Mouse (Mus musculus): ENCODE measurements around the gene Gm128. TPM values are rescaled to one million over a fixed set of nuclear protein-coding genes. Genes with fewer than 3 reads are reported as not detected.

The Gm128 gene
- polyA plus RNA-seq, 1 experiment from 2014 or later, result 0.49 TPM

DNA sequence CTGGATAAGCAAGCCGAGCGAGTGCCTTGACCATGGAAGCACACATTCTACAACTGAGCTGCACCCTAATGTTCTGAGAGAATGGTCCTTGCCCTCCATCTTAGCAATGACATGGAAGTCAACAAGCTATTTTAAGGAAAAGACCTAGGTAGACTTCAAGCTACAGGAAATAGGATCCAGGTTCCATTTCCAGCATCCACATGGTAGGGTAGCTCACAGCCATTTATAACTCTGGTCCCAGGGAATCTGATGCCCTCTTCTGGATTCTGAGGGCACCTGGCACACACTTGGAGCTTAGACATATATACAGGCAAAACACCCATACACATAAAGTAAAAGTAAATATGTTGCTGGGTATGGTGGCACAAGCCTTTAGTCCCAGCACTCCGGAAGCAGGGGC lies 24.7 kb upstream of the Gm128 start:
- Histone ChIP-seq H3K36me3 (peaks cover 51% of the 10 kb centered on the region), H3K27ac (no peak overlapping the region), H3K27me3 (no peaks in the 10 kb centered on the region), H3K9me3 (no peaks in the 10 kb centered on the region), H3K4me1 (no peaks in the 10 kb centered on the region), H3K4me3 (no peak overlapping the region), H3K4me2 (replicated peaks) (no peak overlapping the region), H3K9ac (no peak overlapping the region)
- WGBS, result 84% methylated on average over 3 of the region's 3 CpGs
- ATAC-seq (ENCODE audit: insufficient number of reproducible peaks, insufficient read depth, low FRiP score, low TSS enrichment), result no peak

DNA sequence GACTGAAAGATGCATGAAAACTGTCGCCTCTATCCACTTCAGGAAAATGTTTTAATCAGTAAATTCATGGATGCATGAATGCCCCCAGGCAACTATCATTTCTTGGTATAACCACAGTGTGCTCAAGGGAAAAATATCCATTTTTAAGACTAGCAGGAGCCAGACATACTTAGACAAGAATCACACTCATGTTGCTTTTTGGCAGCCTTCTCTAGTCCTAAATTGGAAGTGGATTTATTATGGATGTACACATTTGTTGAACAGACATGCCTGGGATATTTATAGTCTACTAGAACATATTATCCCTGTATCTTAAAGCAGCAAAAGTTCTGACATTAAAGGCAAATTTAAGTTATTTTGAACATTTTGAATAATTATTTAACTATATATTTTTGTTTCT lies 23.3 kb upstream of the Gm128 start:
- H3K4me1 ChIP-seq, result no peaks in the 10 kb centered on the region
- no peak overlapping the region for H3K9ac ChIP-seq
- no peak overlapping the region for H3K4me3 ChIP-seq
- no peaks in the 10 kb centered on the region for H3K27me3 ChIP-seq
- no peak for ATAC-seq (ENCODE audit: insufficient number of reproducible peaks, insufficient read depth, low FRiP score, low TSS enrichment)
- H3K27ac ChIP-seq, result no peak overlapping the region
- WGBS, result 79% methylated on average over 1 of the region's 1 CpGs
- peaks cover 55% of the 10 kb centered on the region for H3K36me3 ChIP-seq
- H3K9me3 ChIP-seq, result no peaks in the 10 kb centered on the region
- no peak overlapping the region for H3K4me2 ChIP-seq (replicated peaks)

DNA sequence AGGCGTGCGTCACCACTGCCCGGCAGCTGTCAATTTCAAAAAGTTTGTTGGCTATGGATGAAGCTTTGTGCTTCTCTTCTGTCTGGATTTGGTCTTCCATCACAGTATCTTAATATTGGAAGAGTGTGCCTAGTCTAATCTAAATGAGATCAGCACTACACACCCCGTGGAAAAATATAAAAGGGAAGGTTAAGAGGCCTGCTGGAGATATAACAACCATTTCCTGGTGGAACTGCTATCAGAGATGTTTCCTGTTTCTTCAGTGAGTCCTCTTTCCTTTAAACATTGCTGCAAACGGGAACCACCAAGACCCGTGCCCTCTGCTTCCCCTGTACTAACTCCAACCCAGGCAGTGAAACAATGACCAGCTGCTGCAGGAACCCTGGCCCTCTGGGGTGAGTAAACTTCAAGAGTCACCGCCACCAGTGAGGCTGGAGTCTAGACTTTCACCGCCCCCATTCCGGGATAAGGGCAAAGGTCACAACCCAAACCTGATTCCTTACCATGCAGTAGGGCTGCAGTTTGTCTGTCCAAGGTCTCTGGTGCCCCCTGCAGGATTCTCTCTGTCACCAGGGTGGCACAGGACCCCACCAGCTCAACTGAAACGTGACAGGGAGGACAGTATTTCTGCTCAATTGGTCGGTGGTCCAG lies 21.8 kb upstream of the Gm128 start:
- WGBS, result 43% methylated on average over 11 of the region's 11 CpGs
- H3K27me3 ChIP-seq, result no peaks in the 10 kb centered on the region
- H3K9me3 ChIP-seq, result no peaks in the 10 kb centered on the region
- no peak overlapping the region for H3K4me3 ChIP-seq
- no peak overlapping the region for H3K4me2 ChIP-seq (replicated peaks)
- H3K4me1 ChIP-seq, result no peaks in the 10 kb centered on the region
- no peak overlapping the region for H3K27ac ChIP-seq
- ATAC-seq (ENCODE audit: insufficient number of reproducible peaks, insufficient read depth, low FRiP score, low TSS enrichment), result no peak
- H3K36me3 ChIP-seq, result peaks cover 59% of the 10 kb centered on the region
- no peak overlapping the region for H3K9ac ChIP-seq

DNA sequence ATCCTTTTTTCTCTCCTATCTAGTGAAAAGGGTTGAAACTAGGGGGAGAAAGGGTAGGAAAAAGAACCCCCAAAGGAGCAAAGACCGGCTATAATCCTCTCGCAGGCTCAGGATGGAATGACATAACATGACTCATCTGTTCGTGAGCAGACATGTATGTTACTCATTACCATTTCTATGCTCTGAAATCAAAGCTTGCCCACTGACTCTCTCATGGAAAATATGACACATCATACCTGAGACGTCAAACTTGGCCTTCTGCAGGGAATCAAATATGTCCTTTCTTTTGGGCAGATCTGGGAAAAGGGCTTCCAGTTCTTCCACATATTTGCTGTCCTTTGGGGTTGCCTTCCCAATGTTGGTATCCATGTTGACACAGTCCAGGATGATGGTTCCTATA lies 20.6 kb upstream of the Gm128 start:
- 80% methylated on average over 4 of the region's 4 CpGs for WGBS
- no peak for ATAC-seq (ENCODE audit: insufficient number of reproducible peaks, insufficient read depth, low FRiP score, low TSS enrichment)
- peaks cover 57% of the 10 kb centered on the region for H3K36me3 ChIP-seq

DNA sequence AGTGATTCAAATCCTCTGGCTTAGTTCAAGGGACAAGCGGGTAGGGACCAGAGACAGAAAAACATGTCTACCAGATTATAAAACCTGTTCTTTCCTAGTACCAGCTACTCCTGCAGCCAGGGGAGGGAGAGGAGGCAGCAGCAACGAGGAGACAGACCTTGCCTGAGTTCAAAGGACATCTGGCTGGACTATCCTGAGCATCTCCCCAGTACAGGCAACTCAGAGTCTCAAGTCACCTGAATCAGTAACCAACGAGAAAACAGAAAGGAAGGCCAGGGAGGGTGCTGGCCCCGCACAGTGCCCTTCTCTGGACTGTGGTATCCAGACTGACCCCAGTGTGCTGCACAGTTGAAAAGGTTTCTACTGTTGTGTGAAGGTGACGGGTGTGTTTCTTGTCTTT lies 15.5 kb upstream of the Gm128 start:
- peaks cover 72% of the 10 kb centered on the region for H3K36me3 ChIP-seq
- no peak overlapping the region for H3K27ac ChIP-seq
- H3K27me3 ChIP-seq, result no peaks in the 10 kb centered on the region
- H3K9me3 ChIP-seq, result no peaks in the 10 kb centered on the region
- H3K4me1 ChIP-seq, result no peaks in the 10 kb centered on the region
- H3K4me2 ChIP-seq (replicated peaks), result no peak overlapping the region
- H3K9ac ChIP-seq, result no peak overlapping the region
- no peak overlapping the region for H3K4me3 ChIP-seq
- no peak for ATAC-seq (ENCODE audit: insufficient number of reproducible peaks, insufficient read depth, low FRiP score, low TSS enrichment)
- WGBS, result 86% methylated on average over 5 of the region's 5 CpGs

More for the DNA sequence above, 20.6 kb upstream of the Gm128 start:
- H3K4me1 ChIP-seq, result no peaks in the 10 kb centered on the region
- no peak overlapping the region for H3K4me3 ChIP-seq
- H3K27me3 ChIP-seq, result no peaks in the 10 kb centered on the region
- no peaks in the 10 kb centered on the region for H3K9me3 ChIP-seq
- no peak overlapping the region for H3K27ac ChIP-seq
- H3K9ac ChIP-seq, result no peak overlapping the region
- H3K4me2 ChIP-seq (replicated peaks), result no peak overlapping the region

DNA sequence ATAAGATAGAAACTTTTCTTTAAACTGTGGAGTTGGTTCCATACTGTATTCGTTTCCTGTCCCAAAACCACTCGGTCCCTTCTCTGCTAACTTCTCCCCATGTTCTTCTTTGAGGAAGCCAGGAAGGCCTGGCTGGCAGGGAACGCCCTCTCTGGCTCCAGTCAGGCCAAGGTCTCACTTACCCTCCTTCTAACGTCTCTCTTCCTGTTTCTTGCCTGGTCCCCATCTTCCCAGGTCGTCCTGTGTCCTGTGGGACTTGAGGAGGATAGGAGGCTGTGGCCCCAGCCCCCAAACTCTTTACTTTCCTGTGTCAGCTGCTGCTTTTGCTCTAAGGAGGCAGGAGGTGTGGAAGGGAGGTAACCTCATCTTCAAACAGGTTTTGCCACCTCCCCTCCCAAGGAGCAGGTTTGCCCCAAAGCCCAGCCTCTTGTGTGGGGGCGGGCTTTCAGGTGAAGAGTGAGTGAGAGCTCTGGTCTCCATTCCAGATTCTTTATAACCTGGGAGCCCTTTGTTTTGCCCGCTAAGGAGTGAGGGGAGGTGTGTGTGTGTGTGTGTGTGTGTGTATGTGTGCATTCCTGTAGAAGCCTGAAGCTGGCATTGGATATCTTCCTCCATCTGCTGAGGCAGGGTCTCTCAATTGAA lies 9.5 kb upstream of the Gm128 start, which contains the start of gene Bnipl:
Gene Bnipl, minus strand, starts transcription at position 411 of the 642 bp plus-strand sequence.
- Histone ChIP-seq H3K4me1 (no peaks in the 10 kb centered on the region), H3K27me3 (no peaks in the 10 kb centered on the region), H3K9ac (no peak within 1 kb of the TSS), H3K9me3 (no peaks in the 10 kb centered on the region), H3K4me2 (replicated peaks) (0 out of 2 replicates have a peak within 1 kb of the TSS, but pooled peaks have one; percentile 13), H3K4me3 (no peak within 1 kb of the TSS), H3K36me3 (peaks cover 39% of the 10 kb centered on the region), H3K27ac (no peak within 1 kb of the TSS)
- ATAC-seq (ENCODE audit: insufficient number of reproducible peaks, insufficient read depth, low FRiP score, low TSS enrichment), result peak; percentile 72
- 47% methylated on average over 7 of the region's 7 CpGs for WGBS

DNA sequence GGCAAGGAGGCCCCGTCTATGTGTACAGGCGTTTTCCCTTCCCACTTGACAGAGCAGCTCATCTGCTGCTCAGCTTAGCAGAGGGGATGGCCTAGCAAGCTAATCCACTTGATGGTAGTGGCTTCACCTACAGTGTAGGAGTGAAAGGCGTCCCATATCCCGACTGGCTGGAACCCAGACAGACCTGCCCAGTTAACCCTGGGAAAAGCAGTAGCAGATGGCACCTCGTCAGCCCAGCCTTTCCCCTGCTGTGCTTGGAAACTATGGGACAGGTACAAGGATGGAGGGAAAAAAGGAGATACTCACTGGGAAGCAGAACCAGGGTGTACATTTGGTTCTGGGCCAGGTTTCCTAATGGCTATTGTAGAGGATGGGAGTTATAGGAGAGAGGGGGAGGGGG lies 9.0 kb upstream of the Gm128 start:
- no peak overlapping the region for H3K4me2 ChIP-seq (replicated peaks)
- no peaks in the 10 kb centered on the region for H3K4me1 ChIP-seq
- ATAC-seq (ENCODE audit: insufficient number of reproducible peaks, insufficient read depth, low FRiP score, low TSS enrichment), result no peak
- H3K9me3 ChIP-seq, result no peaks in the 10 kb centered on the region
- WGBS, result 78% methylated on average over 5 of the region's 5 CpGs
- H3K36me3 ChIP-seq, result peaks cover 33% of the 10 kb centered on the region
- H3K27ac ChIP-seq, result no peak overlapping the region
- no peaks in the 10 kb centered on the region for H3K27me3 ChIP-seq
- H3K4me3 ChIP-seq, result no peak overlapping the region
- no peak overlapping the region for H3K9ac ChIP-seq

DNA sequence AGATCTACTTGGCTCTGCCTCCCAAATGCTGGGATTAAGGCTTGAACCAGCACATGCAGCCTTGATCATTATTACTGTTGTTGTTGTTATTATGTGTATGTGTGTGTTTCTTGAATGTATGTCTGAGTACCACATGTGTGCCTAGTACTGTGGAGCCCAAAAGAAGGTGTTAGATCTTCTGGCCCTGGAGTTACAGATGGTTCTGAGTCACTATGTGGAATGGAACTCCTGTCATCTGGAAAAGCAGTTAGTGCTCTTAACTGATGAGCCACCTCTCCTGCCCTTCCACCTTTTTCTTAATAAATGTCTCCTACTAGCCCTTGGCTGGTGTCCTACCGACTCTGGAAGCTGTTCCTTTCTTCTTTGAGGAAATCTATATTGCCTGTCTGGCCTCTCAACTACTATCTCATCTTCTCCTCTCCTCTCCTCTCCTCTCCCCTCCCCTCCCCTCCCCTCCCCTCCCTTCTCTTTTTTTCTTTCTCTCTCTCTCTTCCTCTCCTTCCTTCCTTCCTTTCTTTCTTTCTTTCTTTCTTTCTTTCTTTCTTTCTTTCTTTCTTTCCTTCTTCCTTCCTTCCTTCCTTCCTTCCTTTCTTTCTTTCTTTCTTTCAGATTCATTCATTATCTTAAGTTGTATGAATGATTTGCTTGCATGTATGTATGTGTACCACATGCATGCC lies 6.4 kb upstream of the Gm128 start:
- no peak overlapping the region for H3K4me2 ChIP-seq (replicated peaks)
- H3K9ac ChIP-seq, result no peak overlapping the region
- no peaks in the 10 kb centered on the region for H3K27me3 ChIP-seq
- 88% methylated on average over 1 of the region's 1 CpGs for WGBS
- H3K27ac ChIP-seq, result no peak overlapping the region
- no peak for ATAC-seq (ENCODE audit: insufficient number of reproducible peaks, insufficient read depth, low FRiP score, low TSS enrichment)
- no peaks in the 10 kb centered on the region for H3K4me1 ChIP-seq
- H3K4me3 ChIP-seq, result no peak overlapping the region
- no peaks in the 10 kb centered on the region for H3K9me3 ChIP-seq
- peaks cover 9% of the 10 kb centered on the region; the same call in 1 of the 2 replicates for H3K36me3 ChIP-seq

DNA sequence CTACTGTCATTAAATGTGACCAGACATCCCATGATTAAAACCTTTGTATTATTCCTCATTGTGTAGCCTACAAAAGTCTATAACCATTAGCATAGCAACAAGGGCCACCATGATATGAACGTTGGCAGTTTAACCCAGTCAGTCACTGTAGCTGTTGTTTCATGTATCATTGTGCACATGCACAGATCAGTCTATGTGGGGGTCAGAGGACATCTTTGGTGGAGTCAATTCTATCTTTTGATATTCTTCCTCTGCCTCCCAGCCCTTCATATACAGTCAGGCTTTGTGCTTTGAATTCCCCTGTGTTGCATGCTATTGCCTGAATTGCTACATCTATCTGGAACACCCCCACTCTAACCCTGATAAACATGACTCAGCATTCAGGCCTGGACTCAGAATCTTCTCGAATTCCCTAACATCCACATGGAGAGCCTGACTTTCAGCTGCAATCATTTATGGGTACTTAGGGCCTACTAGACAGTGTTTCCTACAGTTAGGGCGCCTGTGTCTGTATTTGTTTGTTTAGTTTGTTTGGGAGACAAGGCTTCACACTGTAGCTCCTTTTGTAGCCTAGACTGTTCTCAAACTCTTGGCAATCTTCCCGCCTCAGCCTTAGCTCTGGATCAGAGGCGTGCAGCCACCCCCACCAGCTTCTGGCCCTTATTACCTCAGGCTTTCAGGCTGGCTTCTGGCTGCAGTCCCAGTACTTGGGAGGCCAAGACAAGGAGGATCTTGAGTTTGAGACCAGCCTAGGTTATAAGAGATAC lies 5.2 kb upstream of the Gm128 start:
- H3K4me1 ChIP-seq, result no peaks in the 10 kb centered on the region
- no peaks in the 10 kb centered on the region for H3K36me3 ChIP-seq
- no peak overlapping the region for H3K27ac ChIP-seq
- H3K4me3 ChIP-seq, result no peak overlapping the region
- no peaks in the 10 kb centered on the region for H3K27me3 ChIP-seq
- no peak overlapping the region for H3K4me2 ChIP-seq (replicated peaks)
- no peak overlapping the region for H3K9ac ChIP-seq
- no peak for ATAC-seq (ENCODE audit: insufficient number of reproducible peaks, insufficient read depth, low FRiP score, low TSS enrichment)
- H3K9me3 ChIP-seq, result no peaks in the 10 kb centered on the region
- WGBS, result 80% methylated on average over 5 of the region's 5 CpGs

DNA sequence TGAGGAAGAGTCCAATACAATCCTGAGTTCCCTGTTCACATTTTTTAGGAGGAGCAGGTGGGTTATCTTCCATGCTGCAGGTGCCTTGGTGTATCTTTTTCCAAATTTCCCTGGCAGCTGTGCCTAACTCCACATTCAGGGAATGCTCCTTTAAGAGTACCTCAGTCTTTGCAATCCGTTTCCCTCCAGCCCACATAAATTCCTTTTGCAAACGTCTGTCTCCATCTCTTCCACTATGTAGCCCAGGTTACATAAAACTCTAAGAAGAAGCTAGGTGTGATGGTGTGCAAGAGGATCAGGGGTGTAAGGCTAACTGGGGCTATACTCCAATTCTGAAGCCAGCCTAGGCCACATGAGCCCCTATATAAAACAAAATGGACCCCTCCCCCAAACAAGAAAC lies 1.7 kb upstream of the Gm128 start:
- Histone ChIP-seq H3K9ac (no peak overlapping the region), H3K27ac (no peak overlapping the region), H3K9me3 (no peaks in the 10 kb centered on the region), H3K27me3 (no peaks in the 10 kb centered on the region), H3K4me2 (replicated peaks) (no peak overlapping the region), H3K4me1 (no peaks in the 10 kb centered on the region; the same call in 1 of the 2 replicates), H3K36me3 (peaks cover 8% of the 10 kb centered on the region), H3K4me3 (no peak overlapping the region)
- 82% methylated on average over 2 of the region's 2 CpGs for WGBS
- ATAC-seq (ENCODE audit: insufficient number of reproducible peaks, insufficient read depth, low FRiP score, low TSS enrichment), result no peak

DNA sequence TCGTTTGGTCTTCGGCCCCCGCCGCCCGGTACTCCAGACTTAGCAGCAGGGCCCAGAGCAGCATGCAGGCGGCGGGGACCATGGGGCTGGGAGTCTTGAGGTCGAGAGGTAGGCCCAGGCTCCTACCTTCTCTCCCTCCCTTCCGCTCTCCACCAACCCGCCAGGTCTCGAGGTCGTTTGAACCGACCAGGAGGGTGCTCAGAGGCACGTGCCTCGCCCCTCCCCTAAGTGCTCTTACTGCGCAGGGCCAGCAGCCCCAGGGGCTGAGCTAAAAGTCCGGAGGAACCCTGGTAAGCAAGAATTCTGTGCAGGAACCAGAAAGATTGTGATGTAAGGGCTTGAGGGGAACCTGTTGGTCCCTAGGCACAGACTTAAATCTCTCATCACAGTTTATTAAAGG lies 498 bp downstream of the Gm128 start:
- WGBS, result 21% methylated on average over 17 of the region's 17 CpGs
- Histone ChIP-seq H3K27me3 (no peaks in the 10 kb centered on the region), H3K4me2 (replicated peaks) (peak overlapping the region; percentile 17), H3K9ac (peak overlapping the region; percentile 0; the same call in 1 of the 2 replicates), H3K27ac (no peak overlapping the region), H3K4me3 (no peak overlapping the region), H3K4me1 (no peaks in the 10 kb centered on the region; the same call in 1 of the 2 replicates), H3K36me3 (peaks cover 23% of the 10 kb centered on the region), H3K9me3 (no peaks in the 10 kb centered on the region)
- no peak for ATAC-seq (ENCODE audit: insufficient number of reproducible peaks, insufficient read depth, low FRiP score, low TSS enrichment)

Measured in embryonic facial prominence, embryonic 12.5 days (tissue).